Mouse (Mus musculus) liver, adult 2 months (tissue): ENCODE data around the gene Shroom3.

Experiments
- CTCF ChIP-seq: fragments of 200-500 bp; IDR thresholded peaks from 2 replicates; pipeline ENCODE4 v1.5.1; 2011; ENCODE audit warnings: low read depth, low read length, control low read depth
- POLR2A ChIP-seq: fragments of 200-500 bp; IDR thresholded peaks from 2 replicates; pipeline ENCODE4 v1.6.1; 2011; ENCODE audit warnings: low read length, control low read depth; ENCODE audit not compliant: insufficient read depth; ENCODE audit errors: extremely low read depth

GRCm38 (mm10) chr5:92812936-92813335 is 129.7 kb downstream of the Shroom3 start:
- TF ChIP-seq POLR2A (no peak), CTCF (no peak)
